Mouse (Mus musculus): ENCODE measurements around the gene Cyp3a11.
"Not testable (repeated sequence)": the region's sequence is repeated elsewhere in the genome, so short reads cannot be mapped to it uniquely, and the experiment has no call there.

Cyp3a11 gene

GRCm38 (mm10) chr5:145879688-145880087 is at the start of gene Cyp3a11:
Gene Cyp3a11, minus strand, starts transcription at chr5:145879964.
- DNase-seq: no peak

GRCm38 (mm10) chr5:145912912-145913311 is 33.1 kb upstream of the Cyp3a11 start:
- DNase-seq: no peak

- DNase-seq: no peak
These were observed 32.0 kb upstream of the Cyp3a11 start for GRCm38 (mm10) chr5:145911781-145912180.

DNA sequence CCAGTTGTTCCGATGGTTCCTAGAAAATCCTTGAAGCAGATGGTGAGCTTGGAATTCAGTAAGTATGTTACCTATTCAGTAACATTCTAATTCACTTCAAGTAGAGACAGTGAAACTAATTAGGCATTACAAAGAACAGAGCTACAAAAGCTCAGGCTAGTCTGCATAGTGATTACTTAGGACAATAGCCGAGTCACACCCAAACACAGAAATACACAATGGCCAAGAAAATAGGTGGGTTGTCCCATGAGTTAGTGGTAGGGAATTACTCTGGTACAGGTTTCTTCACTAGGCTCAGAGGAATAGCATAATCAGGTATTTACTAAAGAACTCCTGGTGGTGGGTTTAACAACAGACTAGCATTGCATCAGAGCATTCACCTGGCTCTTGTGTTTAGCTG is 27.2 kb upstream of the Cyp3a11 start:
- DNase-seq: not testable (repeated sequence)

GRCm38 (mm10) chr5:145904535-145904934 is 24.8 kb upstream of the Cyp3a11 start:
- no peak for DNase-seq

DNA sequence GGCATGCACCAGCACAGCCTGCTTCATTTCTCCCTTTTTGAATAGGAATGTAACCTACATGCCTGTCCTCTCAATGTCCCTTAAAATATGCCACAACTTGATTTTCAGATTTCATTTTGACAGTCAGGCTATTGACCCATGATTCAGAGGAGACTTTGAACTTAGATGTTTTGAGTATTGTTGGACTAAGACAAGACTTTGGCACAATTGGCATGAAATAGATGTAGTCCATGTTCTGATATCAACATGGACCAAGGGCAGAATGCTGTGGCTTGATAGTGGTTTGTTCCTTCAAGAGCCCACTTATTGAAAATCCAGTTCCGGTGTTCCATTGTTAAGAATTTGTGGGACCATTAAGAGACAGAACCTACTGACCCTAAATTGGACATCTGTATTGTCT is 23.6 kb upstream of the Cyp3a11 start:
- no peak for DNase-seq

GRCm38 (mm10) chr5:145900436-145900990 is 20.7 kb upstream of the Cyp3a11 start:
- DNase-seq: no peak

GRCm38 (mm10) chr5:145897271-145897670 is 17.5 kb upstream of the Cyp3a11 start:
- DNase-seq: no peak

DNA sequence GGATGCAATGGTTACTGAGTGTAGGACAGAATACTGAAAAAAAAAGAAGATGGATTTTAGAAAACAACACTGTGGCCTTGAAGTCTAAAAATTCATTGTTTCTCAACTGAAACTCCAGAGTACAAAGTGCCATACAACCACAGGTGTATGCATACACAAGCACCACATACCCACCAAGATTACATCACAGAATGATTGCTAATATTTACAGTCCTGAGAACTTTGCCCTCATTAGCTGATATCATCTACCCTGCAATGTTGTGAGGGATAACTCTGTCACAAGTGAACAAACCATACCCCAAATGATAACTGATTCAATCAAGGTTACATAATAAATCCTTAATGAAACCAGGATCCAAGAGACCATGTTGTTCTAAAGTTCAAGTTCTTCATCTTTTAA is 1.4 kb upstream of the Cyp3a11 start:
- no peak for DNase-seq

- DNase-seq: not testable (repeated sequence)
These were observed 12.3 kb downstream of the Cyp3a11 start for GRCm38 (mm10) chr5:145867433-145867832.

DNA sequence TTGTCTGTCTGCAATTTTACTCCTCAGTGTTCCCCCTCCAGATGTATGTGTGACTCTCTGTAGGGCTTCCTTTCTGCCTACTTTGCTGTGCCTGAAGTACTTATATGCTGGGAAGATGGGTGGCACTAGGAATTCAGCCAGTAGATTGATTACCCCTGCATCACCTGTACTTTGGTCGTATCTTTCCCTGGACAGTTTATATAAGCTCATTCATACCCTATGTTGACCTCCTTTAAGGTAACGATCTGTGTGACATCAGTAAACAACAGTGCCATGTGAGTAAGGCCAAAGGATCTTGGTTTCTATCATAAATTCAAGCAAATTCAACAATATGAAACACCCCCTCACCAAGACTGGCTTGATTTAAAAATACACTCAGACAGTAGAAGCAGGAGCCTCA is 74.0 kb downstream of the Cyp3a11 start, which contains the start of gene Cyp3a44:
Gene Cyp3a44 (minus strand): TSS at position 79 of the 400 bp plus-strand sequence.
- not testable (repeated sequence) for DNase-seq
